Mouse (Mus musculus) thymus, postnatal 36 days (tissue): ENCODE data around the gene Scaf11.
A peak's percentile ranks its signal among the peaks of the same experiment; 100 is the strongest.
"Not testable (repeated sequence)": the region's sequence is repeated elsewhere in the genome, so short reads cannot be mapped to it uniquely, and the experiment has no call there.

Experiments
- DNase-seq, 2 experiments: peaks; one replicate each; pipeline ENCODE4 v3.0.0; 2022; ENCODE audit warnings: mixed read lengths in 2 of 2

The Scaf11 gene

GRCm38 (mm10) chr15:96463821-96464220, 3.2 kb upstream of the Scaf11 start:
- DNase-seq = no peak

GRCm38 (mm10) chr15:96462611-96463010, 2.0 kb upstream of the Scaf11 start:
- no peak for DNase-seq

GRCm38 (mm10) chr15:96461541-96462512, 1.2 kb upstream of the Scaf11 start:
- no peak for DNase-seq

GRCm38 (mm10) chr15:96460451-96460729, 253 bp downstream of the Scaf11 start:
- DNase-seq = no peak

GRCm38 (mm10) chr15:96459741-96460450, 747 bp downstream of the Scaf11 start:
- DNase-seq = peak; percentile 65 to 76

GRCm38 (mm10) chr15:96458273-96458672, 2.4 kb downstream of the Scaf11 start:
- no peak for DNase-seq

- no peak for DNase-seq
Observed at GRCm38 (mm10) chr15:96457338-96457664, 3.3 kb downstream of the Scaf11 start.

GRCm38 (mm10) chr15:96456651-96457337, 3.8 kb downstream of the Scaf11 start:
- no peak for DNase-seq

- no peak for DNase-seq
Observed at GRCm38 (mm10) chr15:96455595-96456214, 4.9 kb downstream of the Scaf11 start.

- no peak for DNase-seq
Observed at GRCm38 (mm10) chr15:96453346-96453745, 7.3 kb downstream of the Scaf11 start.

GRCm38 (mm10) chr15:96448656-96449299, 11.9 kb downstream of the Scaf11 start:
- no peak for DNase-seq

GRCm38 (mm10) chr15:96446785-96447184, 13.9 kb downstream of the Scaf11 start:
- no peak for DNase-seq

- DNase-seq = not testable (repeated sequence)
Observed at GRCm38 (mm10) chr15:96441480-96441879, 19.2 kb downstream of the Scaf11 start.

- DNase-seq = no peak
Observed at GRCm38 (mm10) chr15:96434202-96434601, 26.4 kb downstream of the Scaf11 start.

- DNase-seq = no peak
Observed at GRCm38 (mm10) chr15:96419920-96420319, 40.7 kb downstream of the Scaf11 start.

GRCm38 (mm10) chr15:96418161-96418560, 42.5 kb downstream of the Scaf11 start:
- no peak for DNase-seq

GRCm38 (mm10) chr15:96408717-96409121, 51.9 kb downstream of the Scaf11 start:
- DNase-seq = peak in 1 of 2 experiments; percentile 17

- no peak for DNase-seq
Observed at GRCm38 (mm10) chr15:96407151-96407550, 53.5 kb downstream of the Scaf11 start.

GRCm38 (mm10) chr15:96406253-96406652, 54.4 kb downstream of the Scaf11 start:
- DNase-seq = no peak

- no peak for DNase-seq
Observed at GRCm38 (mm10) chr15:96405548-96405947, 55.1 kb downstream of the Scaf11 start.

GRCm38 (mm10) chr15:96398333-96398732, 62.3 kb downstream of the Scaf11 start:
- DNase-seq = no peak

- DNase-seq = no peak
Observed at GRCm38 (mm10) chr15:96396641-96397344, 63.9 kb downstream of the Scaf11 start.
